Mouse (Mus musculus) thymus, adult 2 months (tissue): ENCODE data around the gene Slc25a27. TPM values are rescaled to one million over a fixed set of nuclear protein-coding genes. Genes with fewer than 3 reads are reported as not detected.

Experiments
- DNase-seq: peaks from one replicate; pipeline ENCODE4 v3.0.0; 2021
- H3K27ac ChIP-seq: fragments of 200-500 bp; 2 replicates; pipeline ENCODE4 v1.5.1; 2012; ENCODE audit warnings: low read length, control low read depth; ENCODE audit not compliant: control insufficient read depth, insufficient read depth
- H3K27me3 ChIP-seq: fragments of 200-500 bp; 2 replicates; pipeline ENCODE4 v1.6.1; 2012; ENCODE audit warnings: mild to moderate bottlenecking, low read length, moderate library complexity, mixed read lengths; ENCODE audit not compliant: control insufficient read depth, insufficient read depth
- H3K36me3 ChIP-seq: fragments of 200-500 bp; 2 replicates; pipeline ENCODE4 v1.6.1; 2012; ENCODE audit warnings: mild to moderate bottlenecking, low read length, moderate library complexity; ENCODE audit not compliant: control insufficient read depth, insufficient read depth
- H3K4me1 ChIP-seq: fragments of 200-500 bp; replicated peaks from 2 replicates; pipeline ENCODE4 v1.6.1; 2012; ENCODE audit warnings: low read length; ENCODE audit not compliant: control insufficient read depth, insufficient read depth
- H3K4me3 ChIP-seq: fragments of 200-500 bp; 2 replicates; pipeline ENCODE4 v1.5.1; 2012; ENCODE audit warnings: mild to moderate bottlenecking, low read length, control low read depth, moderate library complexity; ENCODE audit not compliant: control insufficient read depth, insufficient read depth
- CTCF ChIP-seq: fragments of 200-500 bp; IDR thresholded peaks from 2 replicates; pipeline ENCODE4 v1.5.1; 2012; ENCODE audit warnings: mild to moderate bottlenecking, control low read depth, low read length, moderate library complexity, borderline replicate concordance; ENCODE audit not compliant: control insufficient read depth, poor library complexity, insufficient read depth; ENCODE audit errors: extremely low read depth
- POLR2A ChIP-seq: fragments of 200-500 bp; IDR thresholded peaks from 2 replicates; pipeline ENCODE4 v1.6.1; 2012; ENCODE audit warnings: mild to moderate bottlenecking, low read length, control low read depth, moderate library complexity; ENCODE audit not compliant: control insufficient read depth, poor library complexity, insufficient read depth; ENCODE audit errors: extremely low read depth
- WGBS: fragments of 180-500 bp; shearing (Covaris S2); methylation state at CpG from one replicate; pipeline ENCODE4 v1.1.7; 2018; 5-methylcytosine and 5-hydroxymethylcytosine counted together
- polyA plus RNA-seq: library from polyadenylated mRNA; depleted of rRNA; stranded (reverse); fragments of >200 nt; gene quantifications from 2 replicates; pipeline ENCODE4 v1.2.3, GENCODE M21; 2012

Slc25a27 gene
- polyA plus RNA-seq, 1 experiment: 9.7 TPM

DNA sequence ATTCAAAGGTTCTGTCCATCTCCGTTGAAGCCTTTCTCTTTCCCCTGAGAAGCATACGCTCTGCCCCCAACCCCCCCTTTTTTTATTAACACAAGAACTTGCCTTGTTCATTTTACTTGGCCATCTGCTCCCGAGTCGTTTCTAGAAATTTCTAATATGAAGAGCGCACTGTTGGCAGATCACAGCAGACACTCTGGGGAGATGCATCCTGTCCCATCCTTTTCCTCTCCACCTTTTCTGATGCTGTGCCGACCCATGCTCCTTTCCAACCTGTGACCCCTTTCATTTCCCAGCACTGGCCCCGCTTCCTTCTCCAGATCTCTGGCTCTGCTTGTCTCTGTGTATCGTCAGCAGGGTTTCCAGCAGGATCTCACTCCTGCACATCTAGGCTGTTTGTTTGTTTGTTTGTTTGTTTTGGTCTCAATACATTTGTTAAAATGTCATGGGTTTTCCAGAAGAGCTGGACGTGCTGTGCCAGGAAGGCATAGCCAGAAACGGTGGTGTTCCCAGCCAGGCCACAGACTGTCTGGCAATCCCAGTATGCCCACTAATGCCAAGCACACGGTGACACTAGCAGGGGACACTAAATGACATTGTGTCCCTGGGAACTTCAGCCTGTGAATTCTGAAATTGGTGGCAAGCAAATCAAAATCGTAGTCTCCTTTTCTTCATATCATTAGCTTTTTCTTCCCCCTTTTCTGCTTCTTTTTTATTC lies 37.4 kb upstream of the Slc25a27 start:
- no peak overlapping the region for H3K4me3 ChIP-seq
- no peaks in the 10 kb centered on the region for H3K4me1 ChIP-seq
- TF ChIP-seq POLR2A (no peak), CTCF (no peak)
- H3K36me3 ChIP-seq: no peaks in the 10 kb centered on the region
- H3K27ac ChIP-seq: no peak overlapping the region
- no peak for DNase-seq
- H3K27me3 ChIP-seq: no peaks in the 10 kb centered on the region
- WGBS: 93% methylated on average over 12 of the region's 12 CpGs

GRCm38 (mm10) chr17:43701060-43701459 lies 34.0 kb upstream of the Slc25a27 start:
- no peaks in the 10 kb centered on the region for H3K4me1 ChIP-seq
- H3K27ac ChIP-seq: no peak overlapping the region
- H3K4me3 ChIP-seq: no peak overlapping the region
- H3K27me3 ChIP-seq: no peaks in the 10 kb centered on the region
- TF ChIP-seq CTCF: no peak
- TF ChIP-seq POLR2A: no peak
- DNase-seq: peak; percentile 53
- WGBS: 66% methylated on average over 6 of the region's 6 CpGs
- no peaks in the 10 kb centered on the region for H3K36me3 ChIP-seq

- Histone ChIP-seq H3K36me3 (no peaks in the 10 kb centered on the region), H3K4me3 (no peak overlapping the region), H3K27me3 (no peaks in the 10 kb centered on the region), H3K27ac (no peak overlapping the region), H3K4me1 (no peaks in the 10 kb centered on the region)
- DNase-seq: peak; percentile 78
- TF ChIP-seq CTCF (no peak), POLR2A (no peak)
- WGBS: 49% methylated on average over 14 of the region's 14 CpGs
Observed at GRCm38 (mm10) chr17:43698997-43699649, 32.1 kb upstream of the Slc25a27 start.

- Histone ChIP-seq H3K36me3 (no peaks in the 10 kb centered on the region), H3K4me3 (no peak overlapping the region), H3K27ac (no peak overlapping the region), H3K4me1 (no peaks in the 10 kb centered on the region), H3K27me3 (no peaks in the 10 kb centered on the region)
- WGBS: 90% methylated on average over 9 of the region's 9 CpGs
- TF ChIP-seq POLR2A (no peak), CTCF (no peak)
- no peak for DNase-seq
Observed at GRCm38 (mm10) chr17:43689591-43689990, 22.6 kb upstream of the Slc25a27 start.

- Histone ChIP-seq H3K4me1 (no peaks in the 10 kb centered on the region), H3K4me3 (no peak overlapping the region), H3K36me3 (no peaks in the 10 kb centered on the region), H3K27ac (no peak overlapping the region), H3K27me3 (no peaks in the 10 kb centered on the region)
- 95% methylated on average over 5 of the region's 5 CpGs for WGBS
- DNase-seq: no peak
- TF ChIP-seq POLR2A: no peak
- no peak for TF ChIP-seq CTCF
Observed at GRCm38 (mm10) chr17:43684638-43685037, 17.6 kb upstream of the Slc25a27 start.

DNA sequence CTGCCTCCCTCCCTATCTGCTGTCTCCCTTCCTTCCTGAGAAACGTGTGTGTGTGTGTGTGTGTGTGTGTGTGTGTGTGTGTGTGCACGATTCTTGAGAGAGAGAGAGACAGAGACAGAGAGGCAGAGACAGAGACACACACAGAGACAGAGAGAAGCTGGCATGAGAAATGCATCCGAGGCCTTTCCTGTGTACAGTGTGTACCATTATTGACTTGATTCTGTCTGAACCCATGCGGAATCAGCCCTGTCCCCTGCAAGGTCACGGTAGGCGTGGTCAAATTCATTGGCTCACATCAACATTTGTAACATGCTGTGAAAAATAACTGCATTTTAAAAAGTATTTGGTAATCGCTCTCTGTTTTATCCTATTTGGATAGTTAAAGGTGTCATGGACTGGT lies 17.1 kb upstream of the Slc25a27 start:
- Histone ChIP-seq H3K27me3 (no peaks in the 10 kb centered on the region), H3K4me1 (no peaks in the 10 kb centered on the region), H3K4me3 (no peak overlapping the region), H3K36me3 (no peaks in the 10 kb centered on the region), H3K27ac (no peak overlapping the region)
- 88% methylated on average over 7 of the region's 7 CpGs for WGBS
- DNase-seq: no peak
- no peak for TF ChIP-seq POLR2A
- no peak for TF ChIP-seq CTCF

- no peaks in the 10 kb centered on the region for H3K27me3 ChIP-seq
- no peak overlapping the region for H3K27ac ChIP-seq
- DNase-seq: no peak
- H3K36me3 ChIP-seq: no peaks in the 10 kb centered on the region
- H3K4me3 ChIP-seq: no peak overlapping the region
- TF ChIP-seq POLR2A (no peak), CTCF (no peak)
- no peaks in the 10 kb centered on the region for H3K4me1 ChIP-seq
- WGBS: 73% methylated on average over 1 of the region's 1 CpGs
Observed at GRCm38 (mm10) chr17:43677317-43677716, 10.3 kb upstream of the Slc25a27 start.
